Mouse (Mus musculus): ENCODE results near the gene Zc3h14. TPM values are rescaled to one million over a fixed set of nuclear protein-coding genes. Genes with fewer than 3 reads are reported as not detected.

The Zc3h14 gene
- polyA plus RNA-seq, 1 experiment from 2014 or later = 113 TPM

GRCm38 (mm10) chr12:98720628-98721027 is 26.1 kb upstream of the Zc3h14 start:
- ATAC-seq (ENCODE audit: low read depth) (peak; percentile 79; the same call in 1 of the 2 replicates), DNase-seq (ENCODE audit: low spot score) (peak; percentile 89)
- Histone ChIP-seq H3K27me3 (replicated peaks; ENCODE audit: control insufficient read depth, insufficient read depth, low read length) (no peaks in the 10 kb centered on the region), H3K27ac (replicated peaks; ENCODE audit: low read depth, low read length) (no peak overlapping the region), H3K36me3 (ENCODE audit: control insufficient read depth, insufficient read depth, low read length) (no peaks in the 10 kb centered on the region), H3K9ac (ENCODE audit: low read depth, low read length) (no peak overlapping the region), H3K4me3 (ENCODE audit: low read depth, low read length) (no peak overlapping the region), H3K4me2 (ENCODE audit: low read depth, low read length) (no peak overlapping the region), H3K4me1 (ENCODE audit: control insufficient read depth, insufficient read depth, low read length) (0 out of 2 replicates have a peak, but pooled peaks cover 5% of the 10 kb centered on the region), H3K9me3 (ENCODE audit: control insufficient read depth, low read length) (no peaks in the 10 kb centered on the region)
- WGBS = 34% methylated on average over 3 of the region's 3 CpGs

GRCm38 (mm10) chr12:98721030-98721429 is 25.7 kb upstream of the Zc3h14 start:
- 71% methylated on average over 3 of the region's 3 CpGs for WGBS
- no peaks in the 10 kb centered on the region for H3K36me3 ChIP-seq (ENCODE audit: control insufficient read depth, insufficient read depth, low read length)
- no peak overlapping the region for H3K4me3 ChIP-seq (ENCODE audit: low read depth, low read length)
- ATAC-seq (ENCODE audit: low read depth) = 0 out of 2 replicates have a peak, but pooled peaks have one; percentile 51
- H3K9ac ChIP-seq (ENCODE audit: low read depth, low read length) = no peak overlapping the region
- H3K4me2 ChIP-seq (ENCODE audit: low read depth, low read length) = no peak overlapping the region
- H3K27ac ChIP-seq (replicated peaks; ENCODE audit: low read depth, low read length) = no peak overlapping the region
- peak; percentile 19 for DNase-seq (ENCODE audit: low spot score)
- no peaks in the 10 kb centered on the region for H3K27me3 ChIP-seq (replicated peaks; ENCODE audit: control insufficient read depth, insufficient read depth, low read length)
- no peaks in the 10 kb centered on the region for H3K9me3 ChIP-seq (ENCODE audit: control insufficient read depth, low read length)
- 0 out of 2 replicates have a peak, but pooled peaks cover 5% of the 10 kb centered on the region for H3K4me1 ChIP-seq (ENCODE audit: control insufficient read depth, insufficient read depth, low read length)

- WGBS = 89% methylated on average over 7 of the region's 7 CpGs
- no peak for DNase-seq (ENCODE audit: low spot score)
- Histone ChIP-seq H3K9ac (ENCODE audit: low read depth, low read length) (no peak overlapping the region), H3K27me3 (replicated peaks; ENCODE audit: control insufficient read depth, insufficient read depth, low read length) (no peaks in the 10 kb centered on the region), H3K4me3 (ENCODE audit: low read depth, low read length) (no peak overlapping the region), H3K4me1 (ENCODE audit: control insufficient read depth, insufficient read depth, low read length) (0 out of 2 replicates have a peak, but pooled peaks cover 5% of the 10 kb centered on the region), H3K36me3 (ENCODE audit: control insufficient read depth, insufficient read depth, low read length) (no peaks in the 10 kb centered on the region), H3K4me2 (ENCODE audit: low read depth, low read length) (no peak overlapping the region), H3K27ac (replicated peaks; ENCODE audit: low read depth, low read length) (no peak overlapping the region), H3K9me3 (ENCODE audit: control insufficient read depth, low read length) (no peaks in the 10 kb centered on the region)
- no peak for ATAC-seq (ENCODE audit: low read depth)
Measured at GRCm38 (mm10) chr12:98724224-98724623, 22.5 kb upstream of the Zc3h14 start.

- no peak overlapping the region for H3K9ac ChIP-seq (ENCODE audit: low read depth, low read length)
- H3K9me3 ChIP-seq (ENCODE audit: control insufficient read depth, low read length) = no peaks in the 10 kb centered on the region
- no peak for DNase-seq (ENCODE audit: low spot score)
- H3K4me3 ChIP-seq (ENCODE audit: low read depth, low read length) = no peak overlapping the region
- H3K36me3 ChIP-seq (ENCODE audit: control insufficient read depth, insufficient read depth, low read length) = no peaks in the 10 kb centered on the region
- H3K27me3 ChIP-seq (replicated peaks; ENCODE audit: control insufficient read depth, insufficient read depth, low read length) = no peaks in the 10 kb centered on the region
- ATAC-seq (ENCODE audit: low read depth) = no peak
- no peak overlapping the region for H3K4me2 ChIP-seq (ENCODE audit: low read depth, low read length)
- 0 out of 2 replicates have a peak, but pooled peaks cover 5% of the 10 kb centered on the region for H3K4me1 ChIP-seq (ENCODE audit: control insufficient read depth, insufficient read depth, low read length)
- H3K27ac ChIP-seq (replicated peaks; ENCODE audit: low read depth, low read length) = no peak overlapping the region
- WGBS = 68% methylated on average over 5 of the region's 5 CpGs
Measured at GRCm38 (mm10) chr12:98724976-98725375, 21.8 kb upstream of the Zc3h14 start.

- no peak overlapping the region for H3K4me2 ChIP-seq (ENCODE audit: low read depth, low read length)
- no peaks in the 10 kb centered on the region for H3K9me3 ChIP-seq (ENCODE audit: control insufficient read depth, low read length)
- WGBS = 80% methylated on average over 5 of the region's 7 CpGs
- no peak overlapping the region for H3K27ac ChIP-seq (replicated peaks; ENCODE audit: low read depth, low read length)
- no peak overlapping the region for H3K4me3 ChIP-seq (ENCODE audit: low read depth, low read length)
- DNase-seq (ENCODE audit: low spot score) (no peak), ATAC-seq (ENCODE audit: low read depth) (no peak)
- no peaks in the 10 kb centered on the region for H3K27me3 ChIP-seq (replicated peaks; ENCODE audit: control insufficient read depth, insufficient read depth, low read length)
- H3K9ac ChIP-seq (ENCODE audit: low read depth, low read length) = no peak overlapping the region
- no peaks in the 10 kb centered on the region for H3K36me3 ChIP-seq (ENCODE audit: control insufficient read depth, insufficient read depth, low read length)
- H3K4me1 ChIP-seq (ENCODE audit: control insufficient read depth, insufficient read depth, low read length) = 0 out of 2 replicates have a peak, but pooled peaks cover under 1% of the 10 kb centered on the region
Measured at GRCm38 (mm10) chr12:98726078-98726477, 20.7 kb upstream of the Zc3h14 start.

GRCm38 (mm10) chr12:98727186-98727585 is 19.6 kb upstream of the Zc3h14 start:
- Histone ChIP-seq H3K4me3 (ENCODE audit: low read depth, low read length) (no peak overlapping the region), H3K36me3 (ENCODE audit: control insufficient read depth, insufficient read depth, low read length) (no peaks in the 10 kb centered on the region), H3K27me3 (replicated peaks; ENCODE audit: control insufficient read depth, insufficient read depth, low read length) (no peaks in the 10 kb centered on the region), H3K27ac (replicated peaks; ENCODE audit: low read depth, low read length) (no peak overlapping the region), H3K4me1 (ENCODE audit: control insufficient read depth, insufficient read depth, low read length) (no peaks in the 10 kb centered on the region), H3K9me3 (ENCODE audit: control insufficient read depth, low read length) (no peaks in the 10 kb centered on the region), H3K4me2 (ENCODE audit: low read depth, low read length) (no peak overlapping the region), H3K9ac (ENCODE audit: low read depth, low read length) (no peak overlapping the region)
- no peak for DNase-seq (ENCODE audit: low spot score)
- 75% methylated on average over 7 of the region's 7 CpGs for WGBS
- no peak for ATAC-seq (ENCODE audit: low read depth)

GRCm38 (mm10) chr12:98730682-98731081 is 16.1 kb upstream of the Zc3h14 start:
- peaks cover 9% of the 10 kb centered on the region; the same call in 1 of the 2 replicates for H3K4me1 ChIP-seq (ENCODE audit: control insufficient read depth, insufficient read depth, low read length)
- no peaks in the 10 kb centered on the region for H3K9me3 ChIP-seq (ENCODE audit: control insufficient read depth, low read length)
- H3K9ac ChIP-seq (ENCODE audit: low read depth, low read length) = no peak overlapping the region
- WGBS = 86% methylated on average over 11 of the region's 11 CpGs
- H3K36me3 ChIP-seq (ENCODE audit: control insufficient read depth, insufficient read depth, low read length) = no peaks in the 10 kb centered on the region
- no peak overlapping the region for H3K4me2 ChIP-seq (ENCODE audit: low read depth, low read length)
- no peaks in the 10 kb centered on the region for H3K27me3 ChIP-seq (replicated peaks; ENCODE audit: control insufficient read depth, insufficient read depth, low read length)
- DNase-seq (ENCODE audit: low spot score) (no peak), ATAC-seq (ENCODE audit: low read depth) (no peak)
- no peak overlapping the region for H3K27ac ChIP-seq (replicated peaks; ENCODE audit: low read depth, low read length)
- no peak overlapping the region for H3K4me3 ChIP-seq (ENCODE audit: low read depth, low read length)

- 65% methylated on average over 3 of the region's 3 CpGs for WGBS
- peak overlapping the region; percentile 56 for H3K4me3 ChIP-seq (ENCODE audit: low read depth, low read length)
- H3K9me3 ChIP-seq (ENCODE audit: control insufficient read depth, low read length) = no peaks in the 10 kb centered on the region
- peaks cover 9% of the 10 kb centered on the region; the same call in 1 of the 2 replicates for H3K4me1 ChIP-seq (ENCODE audit: control insufficient read depth, insufficient read depth, low read length)
- no peaks in the 10 kb centered on the region; the same call in 1 of the 2 replicates for H3K27me3 ChIP-seq (replicated peaks; ENCODE audit: control insufficient read depth, insufficient read depth, low read length)
- peak overlapping the region; percentile 80 for H3K4me2 ChIP-seq (ENCODE audit: low read depth, low read length)
- ATAC-seq (ENCODE audit: low read depth) (no peak), DNase-seq (ENCODE audit: low spot score) (no peak)
- H3K9ac ChIP-seq (ENCODE audit: low read depth, low read length) = peak overlapping the region; percentile 69
- no peak overlapping the region for H3K27ac ChIP-seq (replicated peaks; ENCODE audit: low read depth, low read length)
- no peaks in the 10 kb centered on the region for H3K36me3 ChIP-seq (ENCODE audit: control insufficient read depth, insufficient read depth, low read length)
Measured at GRCm38 (mm10) chr12:98733165-98733564, 13.6 kb upstream of the Zc3h14 start.

- DNase-seq (ENCODE audit: low spot score) (no peak), ATAC-seq (ENCODE audit: low read depth) (no peak)
- H3K4me2 ChIP-seq (ENCODE audit: low read depth, low read length) = peak overlapping the region; percentile 80
- H3K36me3 ChIP-seq (ENCODE audit: control insufficient read depth, insufficient read depth, low read length) = no peaks in the 10 kb centered on the region
- peak overlapping the region; percentile 56 for H3K4me3 ChIP-seq (ENCODE audit: low read depth, low read length)
- H3K27me3 ChIP-seq (replicated peaks; ENCODE audit: control insufficient read depth, insufficient read depth, low read length) = no peaks in the 10 kb centered on the region; the same call in 1 of the 2 replicates
- H3K9me3 ChIP-seq (ENCODE audit: control insufficient read depth, low read length) = no peaks in the 10 kb centered on the region
- H3K4me1 ChIP-seq (ENCODE audit: control insufficient read depth, insufficient read depth, low read length) = peaks cover 9% of the 10 kb centered on the region; the same call in 1 of the 2 replicates
- WGBS = 12% methylated on average over 12 of the region's 12 CpGs
- H3K27ac ChIP-seq (replicated peaks; ENCODE audit: low read depth, low read length) = no peak overlapping the region; the same call in 1 of the 2 replicates
- peak overlapping the region; percentile 69 for H3K9ac ChIP-seq (ENCODE audit: low read depth, low read length)
Measured at GRCm38 (mm10) chr12:98733776-98734175, 13.0 kb upstream of the Zc3h14 start.

Data from embryonic facial prominence, embryonic 14.5 days (tissue).